Mouse (Mus musculus) B cell, adult (primary cell): Measurements from ENCODE around the gene Timm8b. TPM values are rescaled to one million over a fixed set of nuclear protein-coding genes. Genes with fewer than 3 reads are reported as not detected.

Experiments used
- total RNA-seq: library from RNA; stranded (reverse); gene quantifications from 4 replicates; pipeline ENCODE4 v1.2.4, GENCODE M21; 2023; ENCODE audit not compliant: inconsistent age

The Timm8b gene
- 52.2 to 55.4 TPM (median 53.6 TPM) in 4 replicates for total RNA-seq

DNA sequence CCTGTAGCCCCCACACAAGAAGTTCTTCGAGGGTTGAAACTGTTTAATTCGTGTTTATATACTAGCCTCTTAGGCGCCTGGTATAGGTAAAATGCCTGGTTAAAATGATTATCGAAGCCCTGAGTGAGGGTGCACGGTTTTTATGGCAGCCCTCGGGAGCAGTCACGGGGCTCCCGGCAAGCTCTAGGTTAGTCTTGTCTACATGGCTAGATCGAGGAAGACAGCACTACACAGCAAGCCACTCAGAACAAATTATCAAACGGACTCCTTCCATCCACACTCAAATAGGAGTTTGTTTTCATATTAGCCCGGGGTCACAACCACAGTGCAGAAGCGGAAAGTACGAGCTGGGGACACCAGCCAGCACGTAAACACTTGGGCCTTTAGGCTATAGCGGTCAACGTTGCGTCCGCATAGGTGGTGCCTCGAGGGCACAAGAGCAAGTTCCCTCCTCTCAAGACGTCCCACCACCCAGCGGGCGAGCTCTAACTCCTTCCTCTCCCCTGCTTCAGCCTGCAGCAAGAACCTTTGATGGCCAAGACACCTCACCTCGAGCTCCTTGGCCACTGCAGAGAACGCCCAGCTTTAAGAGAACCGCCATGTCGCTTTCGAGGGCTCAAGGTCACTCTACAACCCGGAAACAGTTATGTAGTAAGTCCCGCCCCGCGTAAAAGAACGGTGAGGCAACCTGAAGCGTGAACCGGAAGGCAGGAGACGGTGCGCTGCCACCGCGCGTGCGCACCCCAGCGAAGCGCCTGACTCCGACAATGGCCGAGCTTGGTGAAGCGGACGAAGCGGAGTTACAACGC lies at the start of gene Timm8b, which contains the start of gene Sdhd:
Gene Timm8b, plus strand, starts transcription at position 722 of the 809 bp plus-strand sequence.
Gene Sdhd, minus strand, starts transcription at position 624 of the 809 bp plus-strand sequence.

DNA sequence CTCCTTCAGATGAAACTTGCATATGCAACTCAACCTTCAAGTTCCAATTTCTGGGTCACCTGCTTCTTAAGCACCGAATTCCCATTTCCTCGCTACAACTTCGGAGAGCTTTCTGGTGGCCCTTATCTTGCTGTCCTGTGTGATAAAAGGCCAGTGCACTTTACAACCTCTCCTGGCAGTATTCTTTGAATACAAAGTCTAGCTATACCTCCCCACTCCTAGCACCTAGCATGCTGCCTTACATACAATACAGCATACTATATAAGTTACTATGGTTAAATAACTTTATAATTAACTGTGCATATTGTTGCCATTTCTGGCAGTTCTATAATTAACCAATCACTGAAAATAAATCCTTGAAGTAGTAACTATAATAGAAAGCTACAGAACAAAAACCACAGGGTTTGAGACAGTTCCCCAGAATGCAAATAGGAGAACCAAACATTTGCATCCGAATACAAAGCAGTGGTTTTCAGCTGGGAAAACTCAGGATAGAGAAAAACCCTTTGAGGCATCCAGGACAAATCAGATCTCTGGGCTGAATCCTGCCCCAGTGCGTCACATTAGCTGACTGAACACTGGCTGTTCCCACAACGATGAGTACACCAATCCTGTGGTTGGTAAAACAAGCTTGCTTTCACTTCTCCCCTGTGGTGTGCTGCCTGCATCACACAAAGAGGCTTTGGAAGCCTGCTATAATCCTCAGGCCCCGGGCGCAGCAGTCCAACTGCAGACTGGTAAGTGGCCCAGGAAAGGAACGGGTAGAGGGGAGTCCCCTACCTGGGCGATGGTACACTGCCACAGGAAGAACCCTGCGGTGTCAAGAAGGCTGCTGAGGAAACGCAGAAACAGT lies 49.2 kb upstream of the Timm8b start, which contains the start of gene Il18:
Gene Il18, plus strand, starts transcription at position 587 of the 853 bp plus-strand sequence.

DNA sequence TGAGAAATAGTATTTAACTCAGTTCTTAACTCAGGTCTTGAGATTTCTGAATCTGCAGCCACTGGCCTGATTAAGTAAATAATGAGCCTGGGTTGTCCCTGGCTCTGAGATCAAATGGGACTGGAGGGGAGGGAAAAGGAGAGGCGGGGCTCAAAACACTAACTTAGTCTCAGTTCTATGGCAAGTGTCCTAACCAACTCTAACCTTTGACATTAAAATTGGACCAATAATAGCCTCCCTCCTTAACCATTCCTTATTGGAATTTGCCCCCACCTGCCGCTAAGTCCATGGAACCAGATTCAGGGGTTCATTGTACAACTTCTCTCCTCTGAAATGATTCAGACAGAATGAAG lies 48.6 kb upstream of the Timm8b start, which contains the start of gene Bco2:
Gene Bco2, minus strand, starts transcription at position 88 of the 353 bp plus-strand sequence.

DNA sequence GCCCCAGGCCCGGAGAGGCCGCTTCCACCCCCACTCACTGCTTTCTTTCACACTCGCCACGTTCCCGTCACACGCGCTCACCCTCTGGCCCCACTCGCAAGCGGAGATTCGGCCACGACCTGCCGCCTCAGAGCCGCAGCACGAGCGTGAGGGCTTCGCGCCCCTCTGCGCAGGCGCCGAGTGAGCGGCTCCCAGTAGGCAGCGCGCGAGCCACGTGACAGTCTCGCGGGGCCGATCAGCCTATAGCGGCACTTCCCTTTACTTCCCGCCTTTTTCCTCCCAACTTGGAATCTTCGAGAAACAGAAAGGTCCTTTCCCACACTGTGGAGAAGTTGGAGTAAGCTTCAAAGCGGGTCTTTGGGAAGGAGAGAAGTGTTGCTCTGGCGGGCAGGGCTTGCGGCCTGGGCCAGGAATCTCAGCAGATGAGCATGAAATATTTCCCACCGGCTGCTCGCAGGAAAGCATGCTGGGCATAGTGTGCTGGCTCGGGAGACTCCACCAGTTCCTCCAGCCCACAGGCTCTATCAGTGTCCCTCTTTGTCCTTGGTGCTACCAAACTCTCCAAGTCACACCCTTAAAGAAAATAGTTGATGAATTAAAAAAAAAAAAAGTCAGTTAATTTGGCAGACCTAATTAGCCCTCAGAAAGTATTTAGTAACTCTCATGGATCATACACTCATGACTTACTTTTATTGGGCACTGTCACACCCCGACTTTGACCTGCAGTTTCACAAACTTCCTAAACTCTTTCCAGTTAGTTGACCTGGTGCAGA lies 42.4 kb upstream of the Timm8b start, which contains the start of gene Tex12:
Gene Tex12, minus strand, starts transcription at position 181 of the 773 bp plus-strand sequence.

DNA sequence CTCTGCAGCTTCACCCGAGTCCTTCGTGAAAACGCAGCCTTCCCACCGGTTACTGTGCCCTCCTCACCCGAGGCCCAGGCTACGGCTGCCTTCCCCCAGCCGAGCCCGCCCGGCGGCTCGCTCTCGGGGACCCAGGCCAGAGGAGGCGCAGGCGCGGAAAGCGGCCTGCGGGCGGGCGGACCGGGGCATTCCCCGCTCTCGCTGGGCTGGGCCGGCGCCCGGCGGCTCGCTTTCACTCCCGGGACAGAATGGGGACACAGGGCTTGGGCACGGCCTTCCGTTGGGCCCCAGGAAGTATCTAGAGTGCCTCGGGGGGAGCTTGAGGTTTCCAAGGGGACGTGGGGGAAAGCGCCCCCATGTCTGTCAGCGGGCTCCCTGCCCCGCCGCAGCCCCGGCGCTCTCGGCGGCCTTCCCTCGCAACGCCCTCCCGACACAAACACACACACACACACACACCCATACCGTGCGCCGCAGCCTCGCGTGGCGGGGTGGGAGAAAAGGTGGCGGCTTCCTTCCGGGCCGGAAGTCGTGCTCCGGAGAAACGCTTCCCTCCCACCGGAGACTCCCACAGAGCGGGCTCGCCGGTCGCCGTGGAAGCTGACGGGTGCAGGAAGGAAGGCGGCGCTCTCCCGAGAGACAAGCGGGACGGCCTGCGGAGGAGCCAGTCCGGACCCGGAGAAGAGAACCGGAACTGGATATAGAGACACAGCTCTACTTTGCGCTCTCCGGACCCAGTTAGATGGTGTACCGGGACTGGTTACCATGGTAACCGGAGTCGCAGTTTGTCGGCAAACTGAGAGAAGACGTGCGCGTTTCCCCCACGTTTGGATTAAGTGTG lies 13.3 kb downstream of the Timm8b start, which contains the start of the genes Pih1d2 and Nkapd1:
Gene Pih1d2, plus strand, starts transcription at position 556 of the 838 bp plus-strand sequence.
Gene Nkapd1, minus strand, starts transcription at position 699 of the 838 bp plus-strand sequence.

Other genes with a start within 250 kb of the Timm8b start
- gene Plet1, start 109.4 kb upstream of the Timm8b start, total RNA-seq = not detected in 4 replicates
- 58.5 to 68.5 TPM (median 61.2 TPM) in 4 replicates for gene Pts, start 75.2 kb upstream of the Timm8b start, total RNA-seq
- gene Il18, start 49.1 kb upstream of the Timm8b start, total RNA-seq = 16.3 to 23.4 TPM (median 21.1 TPM) in 4 replicates
- 2.4 to 3.7 TPM (median 3.3 TPM) in 4 replicates for gene Bco2, start 48.7 kb upstream of the Timm8b start, total RNA-seq
- gene Tex12, start 42.6 kb upstream of the Timm8b start, total RNA-seq = not detected in 4 replicates
- 51.3 to 59.6 TPM (median 55.6 TPM) in 4 replicates for gene Sdhd, start 98 bp upstream of the Timm8b start, total RNA-seq
- gene Pih1d2, start 13.4 kb downstream of the Timm8b start, total RNA-seq = 0.78 to 2.2 TPM in 2 of 4 replicates, not detected in the others
- 27.3 to 32.1 TPM (median 29.3 TPM) in 4 replicates for gene Nkapd1, start 13.6 kb downstream of the Timm8b start, total RNA-seq
- gene Dlat, start 55.9 kb downstream of the Timm8b start, total RNA-seq = 22.5 to 35.4 TPM (median 31.0 TPM) in 4 replicates
- gene Dixdc1, start 135.6 kb downstream of the Timm8b start, total RNA-seq = not detected in 4 replicates
- gene 2310030G06Rik, start 142.6 kb downstream of the Timm8b start, total RNA-seq = not detected in 4 replicates
- gene Cryab, start 147.4 kb downstream of the Timm8b start, total RNA-seq = not detected in 4 replicates
- not detected in 4 replicates for gene Hspb2, start 148.4 kb downstream of the Timm8b start, total RNA-seq
- 14.8 to 23.6 TPM (median 16.3 TPM) in 4 replicates for gene Fdxacb1, start 164.3 kb downstream of the Timm8b start, total RNA-seq
- gene Alg9, start 171.1 kb downstream of the Timm8b start, total RNA-seq = 25.1 to 27.8 TPM (median 26.5 TPM) in 4 replicates
- gene 1110032A03Rik, start 171.6 kb downstream of the Timm8b start, total RNA-seq = 21.2 to 30.0 TPM (median 25.0 TPM) in 4 replicates
- gene Ppp2r1b, start 241.4 kb downstream of the Timm8b start, total RNA-seq = 40.3 to 50.9 TPM (median 46.0 TPM) in 4 replicates